Mouse (Mus musculus) urinary bladder, postnatal 10 days (tissue): ENCODE measurements around the gene Ube2dnl1.

ENCODE experiments used
- DNase-seq: peaks from one replicate; pipeline ENCODE4 v3.0.0; 2022; ENCODE audit warnings: low spot score

Gene Ube2dnl1

GRCm38 (mm10) chrX:114904712-114905111 is at the start of gene Ube2dnl1:
Ube2dnl1 (plus strand) TSS chrX:114905012.
- no peak for DNase-seq

- no peak for DNase-seq
These were observed 9.3 kb upstream of the Ube2dnl1 start for GRCm38 (mm10) chrX:114895489-114895888.

GRCm38 (mm10) chrX:114897506-114897905 is 7.3 kb upstream of the Ube2dnl1 start:
- no peak for DNase-seq

- no peak for DNase-seq
These were observed 1.4 kb upstream of the Ube2dnl1 start for GRCm38 (mm10) chrX:114903391-114903790.

- no peak for DNase-seq
These were observed 2.5 kb downstream of the Ube2dnl1 start, which contains the start of gene Ube2dnl2 for GRCm38 (mm10) chrX:114907282-114907681. Ube2dnl2 (plus strand) TSS chrX:114907582.

GRCm38 (mm10) chrX:114955066-114955465 is 50.3 kb downstream of the Ube2dnl1 start:
- DNase-seq: no peak
